Mouse (Mus musculus): Measurements from ENCODE around the gene Rnd2.
"Not testable (repeated sequence)": the region's sequence is repeated elsewhere in the genome, so short reads cannot be mapped to it uniquely, and the experiment has no call there.

The Rnd2 gene

DNA sequence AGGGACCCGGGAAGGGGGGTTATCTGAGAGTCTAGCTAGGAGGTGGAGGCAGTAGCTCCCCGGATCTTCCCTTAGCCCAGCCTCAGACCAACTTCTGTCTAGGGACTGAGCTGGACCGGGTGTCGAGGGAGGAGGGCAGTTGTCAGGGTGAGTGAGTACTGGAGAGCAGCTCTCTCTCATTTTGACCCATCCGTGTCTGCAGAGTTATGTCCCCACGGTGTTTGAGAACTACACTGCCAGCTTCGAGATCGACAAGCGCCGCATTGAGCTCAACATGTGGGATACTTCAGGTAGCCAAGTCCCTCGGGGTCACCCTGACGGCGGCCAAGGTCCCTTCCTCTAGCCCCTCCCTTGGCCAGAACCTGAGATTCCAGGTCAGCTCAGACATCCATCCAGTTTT, 3.9 kb downstream of the Rnd2 start:
- no peak for DNase-seq (ENCODE audit: low read depth)

- no peak for DNase-seq (ENCODE audit: low read depth)
Measured at GRCm38 (mm10) chr11:101469155-101469554, 4.4 kb downstream of the Rnd2 start.

DNA sequence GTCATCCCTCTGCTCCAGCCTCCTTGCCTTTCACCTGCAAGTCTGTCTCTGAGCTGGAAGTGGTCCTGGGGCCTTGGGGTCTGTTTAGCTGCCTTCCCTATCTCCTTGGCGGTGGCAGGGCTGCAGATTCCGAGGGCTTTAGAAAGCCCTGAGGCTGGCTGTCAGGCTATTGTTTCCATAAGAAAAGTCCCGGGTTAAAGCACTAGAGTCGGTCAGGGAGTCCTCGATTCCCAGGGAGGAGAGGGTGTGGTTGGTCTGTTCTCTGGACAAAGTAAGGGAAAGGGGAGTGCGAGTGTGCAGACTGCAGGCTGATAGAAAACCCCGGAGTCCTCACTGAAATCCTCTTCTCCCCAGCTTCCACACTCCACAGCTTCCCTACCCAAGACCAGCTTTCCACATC, 5.4 kb downstream of the Rnd2 start:
- no peak for DNase-seq (ENCODE audit: low read depth)

DNA sequence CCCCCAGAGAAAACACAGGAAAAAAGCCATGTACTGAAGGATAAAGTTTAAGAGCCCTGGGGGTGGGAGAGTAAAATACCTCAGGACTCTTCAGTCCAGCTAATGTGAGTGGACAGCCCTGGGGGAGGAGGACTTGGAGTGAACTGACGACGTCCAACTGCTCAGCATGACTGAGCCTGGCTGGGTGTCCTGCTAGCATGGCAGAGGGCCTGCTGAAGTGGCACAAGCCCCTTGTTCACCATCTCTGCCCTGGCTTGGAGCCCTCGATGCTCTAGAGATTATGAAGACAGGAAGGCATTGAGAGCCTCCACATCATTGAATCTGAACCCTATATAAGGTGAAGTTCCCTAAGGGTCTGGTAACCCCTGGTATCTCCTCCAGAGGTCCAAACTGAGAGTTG, 7.1 kb downstream of the Rnd2 start:
- DNase-seq (ENCODE audit: low read depth): no peak

- no peak for DNase-seq (ENCODE audit: low read depth)
Measured at GRCm38 (mm10) chr11:101472336-101472735, 7.5 kb downstream of the Rnd2 start.

- not testable (repeated sequence) for DNase-seq (ENCODE audit: low read depth)
Measured at GRCm38 (mm10) chr11:101473686-101474085, 8.9 kb downstream of the Rnd2 start.

DNA sequence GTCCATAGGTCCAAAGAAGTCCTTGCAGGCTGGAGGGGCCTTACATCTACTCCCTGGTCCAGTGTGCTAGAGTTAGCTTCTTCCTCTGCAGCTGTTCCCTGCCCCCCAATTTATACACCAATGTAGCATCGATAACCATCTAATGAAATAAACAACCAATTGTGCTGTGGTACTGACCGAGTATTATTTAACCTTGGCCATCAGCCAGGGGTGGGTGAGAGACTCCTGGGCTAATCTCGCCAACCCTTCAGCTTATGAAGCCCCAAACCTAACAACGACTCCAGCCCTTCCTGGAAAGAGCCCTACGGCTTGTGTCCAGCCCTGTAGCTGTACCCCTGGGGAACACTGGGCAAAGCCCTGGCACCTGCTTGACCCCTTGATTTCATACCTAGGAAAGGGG, 9.5 kb downstream of the Rnd2 start:
- DNase-seq (ENCODE audit: low read depth): no peak

- DNase-seq (ENCODE audit: low read depth): not testable (repeated sequence)
Measured at GRCm38 (mm10) chr11:101476361-101476760, 11.6 kb downstream of the Rnd2 start.

DNA sequence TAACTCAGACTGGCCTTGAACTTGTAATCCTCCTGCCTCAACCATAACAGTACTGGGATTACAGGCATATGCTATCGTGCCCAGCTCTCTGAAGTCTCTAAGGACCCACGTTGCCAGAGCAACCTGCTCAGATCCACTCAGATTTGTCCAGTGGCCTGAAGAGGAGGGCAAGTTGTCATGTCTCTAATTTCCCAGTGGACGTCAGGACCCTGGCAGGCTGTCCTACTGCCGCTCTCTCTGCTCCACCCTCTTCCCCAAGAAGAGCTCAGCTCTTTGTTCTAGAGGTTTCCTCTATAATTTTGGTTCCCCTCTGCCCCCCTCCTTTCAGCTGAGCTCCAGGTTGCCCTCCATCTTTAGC, 12.4 kb downstream of the Rnd2 start:
- no peak for DNase-seq (ENCODE audit: low read depth)

GRCm38 (mm10) chr11:101477552-101478211, 12.9 kb downstream of the Rnd2 start:
- no peak for DNase-seq (ENCODE audit: low read depth)

DNA sequence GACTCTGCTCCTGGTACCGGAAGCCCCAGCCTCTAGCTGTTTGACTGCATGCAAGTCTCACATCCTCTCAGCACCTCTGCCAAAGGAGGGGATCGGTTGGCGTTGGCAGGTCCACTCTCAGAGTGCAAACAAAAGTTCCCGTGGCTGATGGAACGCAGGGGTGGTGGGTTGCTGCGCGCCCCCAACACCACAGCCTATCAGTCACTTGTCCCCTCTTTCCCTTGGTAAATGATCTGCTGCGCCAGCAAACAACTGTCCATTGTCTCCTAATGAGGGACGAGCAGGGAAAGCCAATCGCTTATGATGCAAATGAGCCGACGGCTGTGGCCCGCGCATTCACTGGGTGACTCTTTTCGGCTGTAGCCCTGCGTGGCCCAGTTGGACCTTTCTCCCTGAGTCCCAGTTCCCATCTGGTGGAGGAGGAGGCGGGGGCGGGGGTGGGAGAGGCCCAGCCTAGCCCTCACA, 14.4 kb downstream of the Rnd2 start:
- DNase-seq (ENCODE audit: low read depth): no peak

DNA sequence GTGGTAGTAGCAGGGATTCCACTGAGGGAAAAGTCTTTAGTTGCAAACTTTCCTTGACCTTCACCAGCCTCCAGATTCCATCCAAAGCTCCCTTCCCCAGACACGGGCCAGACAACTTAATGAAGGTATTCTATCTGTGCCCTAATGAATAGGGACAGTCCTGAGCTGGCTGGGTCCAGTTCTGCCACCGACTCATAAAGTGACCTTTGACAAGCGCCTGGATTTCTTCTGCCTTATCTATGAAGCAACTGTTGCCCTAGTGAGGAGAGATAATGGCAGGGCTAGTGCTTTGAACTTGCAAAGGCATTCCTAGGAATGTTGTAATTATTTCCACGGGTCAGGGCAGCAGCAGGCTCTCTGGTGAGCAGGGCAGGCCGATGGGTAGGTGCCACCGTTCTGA, 16.1 kb downstream of the Rnd2 start:
- no peak for DNase-seq (ENCODE audit: low read depth)

DNA sequence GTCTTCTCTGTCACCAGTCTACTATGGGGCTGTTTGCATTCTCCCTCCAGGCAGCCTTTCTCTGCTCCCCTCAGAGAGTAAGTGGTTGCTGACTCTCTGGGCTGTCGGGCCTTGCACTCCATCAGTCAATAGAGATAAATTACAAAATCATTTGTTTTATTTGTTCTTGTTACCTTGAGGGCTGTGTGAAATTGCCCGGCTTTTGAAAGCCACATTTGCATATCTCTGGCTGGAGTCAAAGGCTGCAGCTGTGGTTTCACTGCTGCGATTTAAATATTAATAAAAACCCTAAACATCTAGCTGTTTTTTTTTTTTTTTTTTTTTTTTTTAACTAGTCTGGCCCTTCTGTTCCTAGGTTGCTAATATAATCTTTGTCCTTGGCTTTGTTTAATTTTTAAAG, 19.0 kb downstream of the Rnd2 start:
- DNase-seq (ENCODE audit: low read depth): no peak

GRCm38 (mm10) chr11:101484245-101484644, 19.4 kb downstream of the Rnd2 start:
- no peak for DNase-seq (ENCODE audit: low read depth)

- DNase-seq (ENCODE audit: low read depth): no peak
Measured at GRCm38 (mm10) chr11:101484814-101485213, 20.0 kb downstream of the Rnd2 start.

DNA sequence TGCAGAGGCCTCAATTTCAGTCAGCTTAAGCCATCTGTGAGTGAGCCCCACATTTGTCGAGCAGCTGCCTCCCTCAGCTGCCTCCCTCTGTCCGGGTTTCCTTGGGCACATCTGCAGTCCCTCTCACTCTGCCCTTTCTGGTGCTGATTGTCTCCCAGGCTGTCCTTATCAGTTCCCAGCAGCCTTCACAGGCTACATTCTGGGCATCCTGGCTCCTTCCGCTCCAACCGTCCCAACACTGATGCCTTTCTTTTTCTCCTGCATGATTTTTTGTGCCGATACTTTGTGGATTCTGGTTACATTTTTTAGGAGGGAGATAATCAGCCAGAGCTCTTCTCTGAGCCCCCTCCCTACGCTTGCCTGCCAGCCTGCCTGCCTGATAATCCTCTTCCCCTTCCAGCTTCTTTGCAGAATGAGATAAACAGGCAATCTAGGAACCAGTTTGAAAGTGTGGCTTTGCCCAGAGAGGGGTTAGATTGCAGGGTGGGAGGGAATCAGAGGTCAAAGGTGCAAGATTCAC, 20.8 kb downstream of the Rnd2 start:
- peak; percentile 78 for DNase-seq (ENCODE audit: low read depth)

- no peak for DNase-seq (ENCODE audit: low read depth)
Measured at GRCm38 (mm10) chr11:101486126-101486525, 21.3 kb downstream of the Rnd2 start.

DNA sequence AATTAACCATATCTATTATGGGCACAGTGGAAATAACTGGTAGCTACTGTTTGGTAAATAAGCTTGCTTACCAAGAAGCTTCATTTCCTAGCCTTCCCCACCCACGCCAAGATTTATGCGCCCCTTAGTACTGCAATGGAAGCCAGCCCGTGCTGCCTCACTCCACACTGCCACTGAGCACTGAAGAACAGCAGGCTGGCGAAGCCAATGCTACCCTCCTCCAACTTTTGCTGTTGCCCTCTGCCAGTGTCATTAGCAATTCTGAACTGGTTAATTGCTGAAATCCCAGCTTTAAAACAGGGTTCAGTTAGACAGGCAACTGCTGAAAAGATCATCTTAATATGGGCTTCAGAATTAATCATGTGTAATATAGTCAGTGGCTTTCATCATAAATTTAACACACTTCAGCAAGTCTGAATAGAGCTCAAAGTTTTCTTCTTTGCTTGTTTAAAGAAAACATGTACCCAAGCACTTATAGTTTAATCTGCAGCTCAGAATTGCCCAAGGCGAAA, 41.5 kb downstream of the Rnd2 start:
- DNase-seq (ENCODE audit: low read depth): no peak

GRCm38 (mm10) chr11:101507090-101507489, 42.3 kb downstream of the Rnd2 start:
- no peak for DNase-seq (ENCODE audit: low read depth)

DNA sequence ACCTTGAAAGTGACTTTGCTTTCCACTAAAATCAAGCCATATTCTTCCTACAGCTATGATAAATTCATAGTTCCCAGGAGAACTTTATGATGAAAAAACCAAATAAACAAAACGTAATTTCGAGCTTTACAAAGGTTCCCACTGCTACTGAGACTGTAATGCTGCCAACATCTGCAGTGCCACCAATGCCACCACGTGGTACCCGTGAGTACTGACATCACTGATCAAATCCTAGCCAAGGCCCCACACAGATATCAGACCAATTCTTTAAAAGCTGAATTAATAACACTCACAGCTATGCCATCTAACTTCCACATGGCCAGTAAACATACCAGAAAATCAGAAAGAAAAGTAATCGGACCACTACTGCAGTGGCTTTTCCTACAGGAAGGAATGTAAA, 54.1 kb downstream of the Rnd2 start:
- no peak for DNase-seq (ENCODE audit: low read depth)

DNA sequence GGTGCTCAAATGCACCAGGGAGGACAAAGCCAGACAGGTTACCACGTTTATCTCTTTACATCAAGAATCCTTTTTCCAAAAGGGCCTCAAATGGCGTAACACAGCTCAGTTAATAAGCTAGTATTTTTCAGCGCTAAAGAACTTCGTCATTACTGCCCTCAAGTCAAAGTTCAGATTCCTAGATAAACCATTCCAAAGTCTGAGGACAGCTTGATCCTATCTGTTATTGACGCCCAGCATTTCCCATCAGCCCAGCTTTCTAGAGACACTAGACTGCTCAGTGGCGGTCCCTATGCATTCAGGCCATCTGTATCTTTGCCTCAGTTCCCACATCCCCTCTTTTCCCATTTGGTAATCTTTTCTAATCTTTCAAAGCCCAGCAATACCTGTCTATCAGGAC, 54.6 kb downstream of the Rnd2 start:
- DNase-seq (ENCODE audit: low read depth): no peak

All from c-Kit-positive CD71-positive TER-119-negative erythroid progenitor cells, embryonic 14.5 days (primary cell).